Mouse (Mus musculus) kidney, postnatal 14 days (tissue): ENCODE measurements around the gene Olfr1359.
A peak's percentile ranks its signal among the peaks of the same experiment; 100 is the strongest.

Source experiments
- DNase-seq: peaks from one replicate; pipeline ENCODE4 v3.0.0; 2022; ENCODE audit warnings: mixed read lengths

Gene Olfr1359

GRCm38 (mm10) chr13:21727948-21728572 is 30.1 kb downstream of the Olfr1359 start:
- DNase-seq = no peak

- DNase-seq = no peak
Measured at GRCm38 (mm10) chr13:21729544-21729943, 31.6 kb downstream of the Olfr1359 start.

GRCm38 (mm10) chr13:21733466-21733865 is 35.6 kb downstream of the Olfr1359 start:
- no peak for DNase-seq

DNA sequence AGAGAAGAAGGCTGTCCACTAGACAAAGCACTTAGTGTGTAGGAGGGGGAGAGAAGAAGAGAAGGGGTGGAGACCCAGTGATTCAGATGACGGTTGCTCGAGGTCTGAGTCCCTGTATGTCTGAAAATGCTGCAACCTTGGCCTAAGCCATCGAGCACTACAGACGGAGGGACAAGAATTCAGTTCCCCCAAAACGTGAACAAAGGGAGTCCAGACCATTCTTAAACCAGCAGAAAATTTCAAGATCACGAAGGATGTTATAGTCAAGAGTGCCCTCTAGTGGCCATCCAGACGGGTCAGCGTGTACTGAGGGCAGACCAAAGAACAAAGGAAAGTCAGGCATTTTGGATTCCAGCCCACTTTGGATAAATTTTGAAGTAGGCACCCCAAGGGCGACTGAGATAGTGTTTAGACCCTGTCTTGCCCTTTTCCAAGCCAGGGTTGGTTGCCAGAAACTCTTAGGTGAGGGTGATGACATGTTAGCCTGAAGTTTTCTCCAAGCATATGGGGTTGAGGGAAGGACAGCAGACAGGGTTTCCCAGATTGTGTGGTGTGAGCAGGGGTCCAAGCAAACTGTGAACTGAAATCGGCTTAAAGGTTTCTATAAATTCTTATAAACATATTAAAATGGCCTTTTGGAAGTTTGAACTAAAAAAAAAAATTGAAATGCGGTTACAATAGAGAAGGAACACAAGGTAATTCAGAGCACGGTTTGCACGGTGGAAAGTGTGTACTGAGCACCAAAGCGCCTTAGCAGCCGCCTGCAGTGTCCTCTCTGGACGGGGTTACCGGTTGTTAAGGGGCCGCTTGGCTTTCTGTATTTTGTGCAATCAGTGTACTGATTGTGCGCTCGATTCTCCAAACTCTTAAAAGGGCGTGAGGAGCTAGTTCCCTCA is 36.3 kb downstream of the Olfr1359 start:
- DNase-seq = peak; percentile 86

DNA sequence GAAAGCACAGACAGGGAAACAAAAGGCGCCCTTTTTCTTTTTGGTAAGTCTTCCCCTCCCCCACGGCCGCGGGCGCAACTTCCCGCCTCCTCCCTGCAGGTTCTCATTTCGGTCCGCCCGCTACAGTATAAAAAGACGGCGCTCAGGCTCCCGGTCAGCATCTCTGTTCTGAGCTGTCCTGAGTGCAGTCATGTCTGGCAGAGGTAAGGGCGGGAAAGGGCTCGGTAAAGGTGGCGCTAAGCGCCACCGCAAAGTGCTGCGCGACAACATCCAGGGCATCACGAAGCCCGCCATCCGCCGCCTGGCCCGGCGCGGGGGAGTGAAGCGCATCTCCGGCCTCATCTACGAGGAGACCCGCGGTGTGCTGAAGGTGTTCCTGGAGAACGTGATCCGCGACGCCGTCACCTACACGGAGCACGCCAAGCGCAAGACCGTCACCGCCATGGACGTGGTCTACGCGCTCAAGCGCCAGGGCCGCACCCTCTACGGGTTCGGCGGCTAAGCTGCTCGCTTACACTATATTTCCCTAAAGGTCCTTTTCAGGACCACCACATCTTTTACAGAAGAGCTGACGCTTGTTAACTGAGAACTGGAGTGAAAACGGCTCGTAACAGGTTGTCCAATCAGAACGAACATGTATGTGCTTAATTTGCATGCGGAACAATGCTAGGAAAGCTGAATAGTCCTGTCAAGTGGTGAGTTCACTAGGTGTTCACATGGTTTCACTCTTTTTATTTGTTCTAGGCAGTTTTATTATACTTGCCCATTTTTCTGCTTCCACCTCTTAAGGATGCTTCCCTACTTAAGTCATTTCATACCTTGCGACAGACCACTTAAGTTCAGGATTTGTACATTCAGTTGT is 37.2 kb downstream of the Olfr1359 start, which contains the start of gene Hist1h4j:
Gene Hist1h4j (plus strand): TSS at position 159 of the 862 bp plus-strand sequence.
- peak; percentile 72 for DNase-seq

- DNase-seq = no peak
Measured at GRCm38 (mm10) chr13:21745006-21745405, 47.1 kb downstream of the Olfr1359 start.

- no peak for DNase-seq
Measured at GRCm38 (mm10) chr13:21749387-21750158, 51.7 kb downstream of the Olfr1359 start.

DNA sequence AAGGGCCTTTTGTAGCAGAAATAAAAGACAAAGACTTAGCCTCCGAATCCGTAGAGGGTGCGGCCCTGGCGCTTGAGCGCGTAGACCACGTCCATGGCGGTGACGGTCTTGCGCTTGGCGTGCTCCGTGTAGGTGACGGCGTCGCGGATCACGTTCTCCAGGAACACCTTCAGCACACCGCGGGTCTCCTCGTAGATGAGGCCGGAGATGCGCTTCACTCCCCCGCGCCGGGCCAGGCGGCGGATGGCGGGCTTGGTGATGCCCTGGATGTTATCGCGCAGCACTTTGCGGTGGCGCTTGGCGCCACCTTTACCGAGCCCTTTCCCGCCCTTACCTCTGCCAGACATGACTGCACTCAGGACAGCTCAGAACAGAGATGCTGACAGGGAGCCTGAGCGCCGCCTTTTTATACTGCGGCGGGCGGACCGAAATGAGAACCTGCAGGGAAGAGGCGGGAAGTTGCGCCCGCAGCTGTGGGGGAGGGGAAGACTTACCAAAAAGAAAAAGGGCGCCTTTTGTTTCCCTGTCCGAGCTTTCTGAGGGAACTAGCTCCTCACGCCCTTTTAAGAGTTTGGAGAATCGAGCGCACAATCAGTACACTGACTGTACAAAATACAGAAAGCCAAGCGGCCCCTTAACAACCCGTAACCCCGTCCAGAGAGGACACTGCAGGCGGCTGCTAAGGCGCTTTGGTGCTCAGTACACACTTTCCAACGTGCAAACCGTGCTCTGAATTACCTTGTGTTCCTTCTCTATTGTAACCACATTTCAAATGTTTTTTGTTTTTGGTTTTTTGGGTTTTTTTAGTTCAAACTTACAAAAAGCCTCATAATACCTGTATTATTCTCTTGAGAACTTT is 52.5 kb downstream of the Olfr1359 start, which contains the start of gene Hist1h4k:
Gene Hist1h4k (minus strand): TSS at position 347 of the 859 bp plus-strand sequence.
- DNase-seq = peak; percentile 89

DNA sequence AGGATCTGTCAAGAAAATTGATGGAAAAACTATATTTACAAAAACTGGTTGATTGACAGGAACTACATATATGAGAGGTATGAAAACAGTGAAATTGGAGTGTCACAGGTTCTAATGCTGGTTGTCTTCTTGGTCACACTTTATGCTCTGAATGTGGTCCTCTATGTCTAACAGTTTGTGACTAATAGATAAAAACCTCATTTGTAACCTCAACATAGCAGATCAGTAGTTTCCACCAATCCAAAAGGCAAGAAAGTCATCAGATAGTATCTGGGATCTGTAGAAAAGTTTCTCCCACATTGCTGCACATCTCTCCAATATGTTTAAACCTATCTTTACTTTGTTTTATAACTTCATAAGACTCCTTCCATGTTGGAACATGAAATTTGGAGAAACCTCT is 53.5 kb downstream of the Olfr1359 start:
- no peak for DNase-seq

GRCm38 (mm10) chr13:21751827-21752226 is 53.9 kb downstream of the Olfr1359 start:
- DNase-seq = no peak

GRCm38 (mm10) chr13:21752356-21752755 is 54.4 kb downstream of the Olfr1359 start:
- no peak for DNase-seq

GRCm38 (mm10) chr13:21753051-21753523 is 55.2 kb downstream of the Olfr1359 start:
- no peak for DNase-seq

DNA sequence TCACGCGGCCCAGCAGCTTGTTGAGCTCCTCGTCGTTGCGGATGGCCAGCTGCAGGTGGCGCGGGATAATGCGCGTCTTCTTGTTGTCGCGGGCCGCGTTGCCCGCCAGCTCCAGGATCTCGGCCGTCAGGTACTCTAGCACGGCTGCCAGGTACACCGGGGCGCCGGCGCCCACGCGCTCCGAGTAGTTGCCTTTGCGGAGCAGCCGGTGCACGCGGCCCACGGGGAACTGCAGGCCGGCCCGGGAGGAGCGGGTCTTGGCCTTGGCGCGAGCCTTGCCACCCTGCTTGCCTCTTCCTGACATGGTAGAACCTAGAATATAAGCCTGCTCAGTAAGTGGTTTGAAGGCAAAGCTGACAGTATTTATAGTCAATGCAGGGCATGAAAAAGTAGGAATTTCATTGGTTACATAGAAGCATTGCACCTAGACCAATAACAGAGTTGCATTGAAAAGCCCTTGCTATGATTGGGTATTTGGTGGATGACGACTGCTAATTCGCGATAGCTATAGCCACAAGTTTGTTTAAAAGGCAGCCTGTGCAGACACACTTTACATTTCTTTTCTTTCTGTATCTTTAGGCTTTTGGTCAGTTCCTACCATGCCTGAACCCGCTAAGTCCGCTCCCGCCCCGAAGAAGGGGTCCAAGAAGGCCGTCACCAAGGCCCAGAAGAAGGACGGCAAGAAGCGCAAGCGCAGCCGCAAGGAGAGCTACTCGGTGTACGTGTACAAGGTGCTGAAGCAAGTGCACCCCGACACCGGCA is 55.8 kb downstream of the Olfr1359 start, which contains the start of the genes Hist1h2ak and Hist1h2bn:
Gene Hist1h2ak (minus strand): TSS at position 304 of the 762 bp plus-strand sequence.
Gene Hist1h2bn (plus strand): TSS at position 600 of the 762 bp plus-strand sequence.
- DNase-seq = peak; percentile 84

DNA sequence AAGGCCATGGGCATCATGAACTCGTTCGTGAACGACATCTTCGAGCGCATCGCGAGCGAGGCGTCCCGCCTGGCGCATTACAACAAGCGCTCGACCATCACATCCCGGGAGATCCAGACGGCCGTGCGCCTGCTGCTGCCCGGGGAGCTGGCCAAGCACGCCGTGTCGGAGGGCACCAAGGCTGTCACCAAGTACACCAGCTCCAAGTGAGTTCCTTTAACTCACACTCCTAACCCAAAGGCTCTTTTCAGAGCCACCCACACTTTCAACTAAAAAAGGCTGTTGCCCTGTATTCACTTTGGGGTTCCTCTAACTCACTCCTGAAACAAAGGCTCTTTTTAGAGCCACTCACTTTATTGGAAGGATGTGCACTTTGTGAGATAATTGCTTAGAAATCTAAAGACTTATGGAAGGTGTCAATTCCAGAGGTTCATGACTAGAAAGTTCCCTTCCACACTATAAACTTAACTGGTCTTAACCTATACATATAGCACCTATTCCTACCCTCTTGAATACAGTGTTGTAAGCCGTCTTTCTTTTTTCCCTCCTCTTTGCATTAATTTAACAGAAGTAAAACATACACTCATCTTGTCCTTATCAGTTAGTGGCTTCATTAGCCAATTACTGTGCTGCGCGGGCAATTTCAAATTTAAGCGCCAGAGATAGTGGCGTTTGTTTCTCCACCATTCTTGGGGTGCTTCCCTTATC is 56.5 kb downstream of the Olfr1359 start:
- DNase-seq = peak; percentile 21

DNA sequence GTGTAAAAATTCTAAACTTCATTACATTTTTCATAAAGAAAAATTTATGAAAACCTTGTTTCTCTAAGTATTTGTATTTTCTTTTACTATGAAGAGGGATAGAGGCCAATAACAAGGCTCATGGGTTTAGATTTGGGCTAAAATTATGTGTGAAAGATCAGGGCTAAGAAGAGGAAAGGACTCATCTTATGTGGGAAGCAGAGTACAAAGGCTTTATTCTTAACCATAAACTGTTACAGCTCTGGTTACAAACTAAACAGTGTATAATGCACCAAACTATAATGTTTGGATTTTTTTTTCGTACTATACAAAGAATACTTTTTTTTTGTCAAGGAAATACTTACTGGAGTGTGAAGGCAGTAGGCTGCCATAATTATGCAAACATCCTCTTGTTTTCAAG is 57.8 kb downstream of the Olfr1359 start:
- DNase-seq = no peak
